Mouse (Mus musculus) testis, adult 2 months (tissue): Measurements from ENCODE around the gene Rgs8. TPM values are rescaled to one million over a fixed set of nuclear protein-coding genes. Genes with fewer than 3 reads are reported as not detected.

ENCODE experiments used
- H3K27ac ChIP-seq: fragments of 200-500 bp; 2 replicates; pipeline ENCODE4 v1.5.1; 2012; ENCODE audit warnings: low read depth, low read length; ENCODE audit not compliant: control insufficient read depth, insufficient read depth
- H3K27me3 ChIP-seq: fragments of 200-500 bp; 2 replicates; pipeline ENCODE4 v1.6.1; 2012; ENCODE audit warnings: mild to moderate bottlenecking, low read length, moderate library complexity; ENCODE audit not compliant: control insufficient read depth, insufficient read depth
- H3K36me3 ChIP-seq: fragments of 200-500 bp; 2 replicates; pipeline ENCODE4 v1.6.1; 2012; ENCODE audit warnings: mild to moderate bottlenecking, low read length; ENCODE audit not compliant: control insufficient read depth, insufficient read depth
- H3K4me1 ChIP-seq: fragments of 200-500 bp; 2 replicates; pipeline ENCODE4 v1.6.1; 2012; ENCODE audit warnings: low read length; ENCODE audit not compliant: control insufficient read depth, insufficient read depth
- H3K4me3 ChIP-seq: fragments of 200-500 bp; 2 replicates; pipeline ENCODE4 v1.5.1; 2012; ENCODE audit warnings: low read depth, mild to moderate bottlenecking, low read length, moderate library complexity, mixed read lengths; ENCODE audit not compliant: control insufficient read depth
- CTCF ChIP-seq: fragments of 200-500 bp; IDR thresholded peaks from 2 replicates; pipeline ENCODE4 v1.5.1; 2012; ENCODE audit warnings: low read depth, mild to moderate bottlenecking, inconsistent platforms, low read length, moderate library complexity; ENCODE audit not compliant: control insufficient read depth, insufficient read depth, insufficient replicate concordance
- POLR2A ChIP-seq: fragments of 200-500 bp; IDR thresholded peaks from 2 replicates; pipeline ENCODE4 v1.6.1; 2012; ENCODE audit warnings: low read depth, mild to moderate bottlenecking, inconsistent platforms, low read length, moderate library complexity; ENCODE audit not compliant: control insufficient read depth
- polyA plus RNA-seq: library from polyadenylated mRNA; depleted of rRNA; stranded (reverse); fragments of >200 nt; gene quantifications from 2 replicates; pipeline ENCODE4 v1.2.3, GENCODE M21; 2012

The Rgs8 gene
- polyA plus RNA-seq, 1 experiment = 0.06 TPM

GRCm38 (mm10) chr1:153737101-153738085, 84.6 kb downstream of the Rgs8 start:
- Histone ChIP-seq H3K27ac (no peak overlapping the region), H3K27me3 (no peaks in the 10 kb centered on the region), H3K4me3 (no peak overlapping the region), H3K36me3 (no peaks in the 10 kb centered on the region), H3K4me1 (peaks cover 21% of the 10 kb centered on the region)
- no peak for TF ChIP-seq CTCF

DNA sequence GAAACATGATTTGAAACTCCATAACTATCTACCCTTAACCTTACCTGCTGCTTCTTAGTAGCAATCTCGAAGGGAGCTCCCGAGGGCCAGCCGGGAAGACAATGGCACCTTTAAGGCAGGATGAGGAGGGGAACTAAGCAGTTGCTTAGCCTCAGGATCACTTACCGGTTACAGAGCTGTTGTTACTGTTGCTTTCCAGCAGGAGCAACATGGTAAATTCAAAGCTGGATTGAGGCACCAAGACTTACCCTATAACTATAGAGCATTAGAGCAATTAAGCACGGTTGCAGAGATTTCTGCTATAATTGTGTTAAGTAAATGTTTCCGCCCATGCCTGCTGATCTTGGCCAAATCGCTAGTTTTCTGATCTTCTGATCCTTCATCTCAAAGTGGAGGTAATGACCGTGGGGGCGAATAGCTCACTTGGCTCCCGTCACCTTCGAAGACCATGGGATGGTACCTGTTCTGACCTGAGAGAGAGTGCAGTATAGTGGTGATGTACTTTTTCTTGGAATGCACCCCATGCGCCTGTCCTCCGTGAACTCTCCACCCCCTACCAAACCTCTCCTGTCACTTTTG, 86.7 kb downstream of the Rgs8 start:
- no peaks in the 10 kb centered on the region for H3K27me3 ChIP-seq
- no peak overlapping the region for H3K27ac ChIP-seq
- H3K36me3 ChIP-seq = no peaks in the 10 kb centered on the region
- peaks cover 21% of the 10 kb centered on the region for H3K4me1 ChIP-seq
- no peak for TF ChIP-seq POLR2A
- no peak for TF ChIP-seq CTCF
- H3K4me3 ChIP-seq = peak overlapping the region; percentile 4; the same call in 1 of the 2 replicates

GRCm38 (mm10) chr1:153740145-153740544, 87.3 kb downstream of the Rgs8 start, which contains the start of gene Rgs16:
Gene Rgs16, plus strand, starts transcription at chr1:153740349.
- H3K27ac ChIP-seq = no peak within 1 kb of the TSS
- no peaks in the 10 kb centered on the region for H3K36me3 ChIP-seq
- H3K27me3 ChIP-seq = no peaks in the 10 kb centered on the region
- H3K4me3 ChIP-seq = peak within 1 kb of the TSS; percentile 4
- peaks cover 21% of the 10 kb centered on the region for H3K4me1 ChIP-seq
- no peak for TF ChIP-seq POLR2A
- no peak for TF ChIP-seq CTCF

DNA sequence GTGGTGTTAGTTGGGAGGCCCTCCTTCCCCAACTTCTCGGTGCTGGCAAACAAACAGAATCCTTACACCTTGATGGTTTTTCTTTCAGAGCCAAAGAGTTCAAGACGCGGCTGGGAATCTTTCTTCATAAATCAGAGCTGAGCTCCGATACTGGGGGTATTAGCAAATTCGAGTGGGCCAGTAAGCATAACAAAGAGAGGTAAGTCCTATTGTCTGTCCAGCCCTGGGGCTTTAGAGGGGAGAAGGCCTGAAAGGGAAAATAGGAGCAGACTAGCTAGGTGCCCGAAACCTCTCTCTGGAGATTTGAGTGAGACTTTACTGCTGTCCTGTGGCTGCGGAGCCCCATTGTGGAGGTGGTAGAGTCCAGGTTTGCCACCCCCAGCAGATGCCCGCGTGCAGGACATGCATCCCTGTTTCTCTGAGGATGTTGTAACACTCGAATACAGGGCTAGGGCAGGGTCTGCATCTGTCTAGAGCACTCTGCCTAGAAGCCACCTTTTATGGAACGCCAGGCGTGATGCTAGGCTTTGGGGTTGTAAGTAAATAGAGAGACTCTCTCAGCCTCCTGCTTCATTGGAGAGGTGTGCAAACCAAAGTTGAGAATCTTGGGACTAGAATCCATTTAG, 88.1 kb downstream of the Rgs8 start:
- Histone ChIP-seq H3K36me3 (no peaks in the 10 kb centered on the region), H3K27ac (no peak overlapping the region), H3K27me3 (no peaks in the 10 kb centered on the region), H3K4me3 (peak overlapping the region; percentile 4; the same call in 1 of the 2 replicates), H3K4me1 (peaks cover 21% of the 10 kb centered on the region)
- no peak for TF ChIP-seq CTCF
- no peak for TF ChIP-seq POLR2A

GRCm38 (mm10) chr1:153741551-153742316, 88.9 kb downstream of the Rgs8 start:
- H3K27me3 ChIP-seq = no peaks in the 10 kb centered on the region
- H3K4me3 ChIP-seq = no peak overlapping the region
- H3K27ac ChIP-seq = no peak overlapping the region
- H3K4me1 ChIP-seq = peaks cover 21% of the 10 kb centered on the region
- H3K36me3 ChIP-seq = no peaks in the 10 kb centered on the region
- TF ChIP-seq POLR2A = no peak
- TF ChIP-seq CTCF = no peak

GRCm38 (mm10) chr1:153742374-153743155, 89.7 kb downstream of the Rgs8 start:
- H3K4me3 ChIP-seq = no peak overlapping the region
- TF ChIP-seq POLR2A (no peak), CTCF (no peak; the same call in 1 of the 2 replicates)
- H3K27ac ChIP-seq = no peak overlapping the region
- no peaks in the 10 kb centered on the region for H3K27me3 ChIP-seq
- peaks cover 21% of the 10 kb centered on the region for H3K4me1 ChIP-seq
- H3K36me3 ChIP-seq = no peaks in the 10 kb centered on the region
